Mouse (Mus musculus): ENCODE results near the gene Baiap2l2. TPM values are rescaled to one million over a fixed set of nuclear protein-coding genes. Genes with fewer than 3 reads are reported as not detected.

Baiap2l2 gene
- polyA plus RNA-seq, 1 experiment from 2014 or later: 3.6 TPM

GRCm38 (mm10) chr15:79223641-79224040 lies 61.7 kb downstream of the Baiap2l2 start:
- H3K27ac ChIP-seq (ENCODE audit: low read length): no peak overlapping the region
- H3K9ac ChIP-seq (ENCODE audit: low read depth, low read length): no peak overlapping the region
- H3K4me3 ChIP-seq (ENCODE audit: low read depth, low read length): no peak overlapping the region
- H3K9me3 ChIP-seq (replicated peaks; ENCODE audit: control insufficient read depth, low read length, poor library complexity, severe bottlenecking): no peaks in the 10 kb centered on the region
- 7% methylated on average over 5 of the region's 5 CpGs for WGBS
- ATAC-seq: no peak
- H3K4me2 ChIP-seq (ENCODE audit: low read length): no peak overlapping the region
- no peaks in the 10 kb centered on the region for H3K36me3 ChIP-seq (ENCODE audit: control insufficient read depth, insufficient read depth, low read length)
- peaks cover 8% of the 10 kb centered on the region; the same call in 1 of the 2 replicates for H3K4me1 ChIP-seq (ENCODE audit: control insufficient read depth, insufficient read depth, low read length)
- H3K27me3 ChIP-seq (ENCODE audit: control insufficient read depth, insufficient read depth, low read depth, low read length): no peaks in the 10 kb centered on the region

- H3K4me1 ChIP-seq (ENCODE audit: control insufficient read depth, insufficient read depth, low read length): peaks cover 1% of the 10 kb centered on the region; the same call in 1 of the 2 replicates
- no peaks in the 10 kb centered on the region for H3K36me3 ChIP-seq (ENCODE audit: control insufficient read depth, insufficient read depth, low read length)
- H3K9me3 ChIP-seq (replicated peaks; ENCODE audit: control insufficient read depth, low read length, poor library complexity, severe bottlenecking): no peaks in the 10 kb centered on the region
- WGBS: 0% methylated on average over 1 of the region's 1 CpGs
- no peak for ATAC-seq
- H3K4me3 ChIP-seq (ENCODE audit: low read depth, low read length): no peak overlapping the region
- no peak overlapping the region for H3K9ac ChIP-seq (ENCODE audit: low read depth, low read length)
- no peak overlapping the region for H3K27ac ChIP-seq (ENCODE audit: low read length)
- H3K27me3 ChIP-seq (ENCODE audit: control insufficient read depth, insufficient read depth, low read depth, low read length): no peaks in the 10 kb centered on the region
- H3K4me2 ChIP-seq (ENCODE audit: low read length): no peak overlapping the region
Measured at GRCm38 (mm10) chr15:79219572-79219971, 65.8 kb downstream of the Baiap2l2 start.

- no peaks in the 10 kb centered on the region for H3K9me3 ChIP-seq (replicated peaks; ENCODE audit: control insufficient read depth, low read length, poor library complexity, severe bottlenecking)
- 82% methylated on average over 3 of the region's 3 CpGs for WGBS
- no peak overlapping the region for H3K4me2 ChIP-seq (ENCODE audit: low read length)
- no peaks in the 10 kb centered on the region for H3K4me1 ChIP-seq (ENCODE audit: control insufficient read depth, insufficient read depth, low read length)
- no peak overlapping the region for H3K27ac ChIP-seq (ENCODE audit: low read length)
- no peaks in the 10 kb centered on the region for H3K36me3 ChIP-seq (ENCODE audit: control insufficient read depth, insufficient read depth, low read length)
- no peak overlapping the region for H3K4me3 ChIP-seq (ENCODE audit: low read depth, low read length)
- H3K9ac ChIP-seq (ENCODE audit: low read depth, low read length): no peak overlapping the region
- no peak for ATAC-seq
- no peaks in the 10 kb centered on the region for H3K27me3 ChIP-seq (ENCODE audit: control insufficient read depth, insufficient read depth, low read depth, low read length)
Measured at GRCm38 (mm10) chr15:79216191-79216590, 69.1 kb downstream of the Baiap2l2 start.

- no peak for ATAC-seq
- Histone ChIP-seq H3K4me3 (ENCODE audit: low read depth, low read length) (no peak overlapping the region), H3K9ac (ENCODE audit: low read depth, low read length) (no peak overlapping the region), H3K27me3 (ENCODE audit: control insufficient read depth, insufficient read depth, low read depth, low read length) (no peaks in the 10 kb centered on the region), H3K36me3 (ENCODE audit: control insufficient read depth, insufficient read depth, low read length) (no peaks in the 10 kb centered on the region), H3K4me2 (ENCODE audit: low read length) (no peak overlapping the region), H3K4me1 (ENCODE audit: control insufficient read depth, insufficient read depth, low read length) (no peaks in the 10 kb centered on the region), H3K9me3 (replicated peaks; ENCODE audit: control insufficient read depth, low read length, poor library complexity, severe bottlenecking) (no peaks in the 10 kb centered on the region), H3K27ac (ENCODE audit: low read length) (no peak overlapping the region)
- 73% methylated on average over 6 of the region's 6 CpGs for WGBS
Measured at GRCm38 (mm10) chr15:79213591-79213990, 71.7 kb downstream of the Baiap2l2 start.

GRCm38 (mm10) chr15:79212750-79213446 lies 72.4 kb downstream of the Baiap2l2 start:
- WGBS: 88% methylated on average over 26 of the region's 26 CpGs
- no peak overlapping the region for H3K9ac ChIP-seq (ENCODE audit: low read depth, low read length)
- H3K27me3 ChIP-seq (ENCODE audit: control insufficient read depth, insufficient read depth, low read depth, low read length): no peaks in the 10 kb centered on the region
- no peaks in the 10 kb centered on the region for H3K36me3 ChIP-seq (ENCODE audit: control insufficient read depth, insufficient read depth, low read length)
- no peak for ATAC-seq
- H3K9me3 ChIP-seq (replicated peaks; ENCODE audit: control insufficient read depth, low read length, poor library complexity, severe bottlenecking): no peaks in the 10 kb centered on the region
- no peak overlapping the region for H3K4me3 ChIP-seq (ENCODE audit: low read depth, low read length)
- H3K4me1 ChIP-seq (ENCODE audit: control insufficient read depth, insufficient read depth, low read length): no peaks in the 10 kb centered on the region
- no peak overlapping the region for H3K27ac ChIP-seq (ENCODE audit: low read length)
- no peak overlapping the region for H3K4me2 ChIP-seq (ENCODE audit: low read length)

GRCm38 (mm10) chr15:79210357-79210756 lies 75.0 kb downstream of the Baiap2l2 start:
- H3K4me2 ChIP-seq (ENCODE audit: low read length): no peak overlapping the region
- no peak overlapping the region for H3K4me3 ChIP-seq (ENCODE audit: low read depth, low read length)
- H3K27ac ChIP-seq (ENCODE audit: low read length): no peak overlapping the region
- no peaks in the 10 kb centered on the region for H3K27me3 ChIP-seq (ENCODE audit: control insufficient read depth, insufficient read depth, low read depth, low read length)
- no peak for ATAC-seq
- WGBS: 79% methylated on average over 2 of the region's 2 CpGs
- H3K9me3 ChIP-seq (replicated peaks; ENCODE audit: control insufficient read depth, low read length, poor library complexity, severe bottlenecking): no peaks in the 10 kb centered on the region
- H3K4me1 ChIP-seq (ENCODE audit: control insufficient read depth, insufficient read depth, low read length): no peaks in the 10 kb centered on the region
- H3K9ac ChIP-seq (ENCODE audit: low read depth, low read length): no peak overlapping the region
- H3K36me3 ChIP-seq (ENCODE audit: control insufficient read depth, insufficient read depth, low read length): no peaks in the 10 kb centered on the region

GRCm38 (mm10) chr15:79208758-79209439 lies 76.4 kb downstream of the Baiap2l2 start:
- H3K36me3 ChIP-seq (ENCODE audit: control insufficient read depth, insufficient read depth, low read length): no peaks in the 10 kb centered on the region
- WGBS: 71% methylated on average over 27 of the region's 27 CpGs
- no peaks in the 10 kb centered on the region for H3K27me3 ChIP-seq (ENCODE audit: control insufficient read depth, insufficient read depth, low read depth, low read length)
- H3K4me3 ChIP-seq (ENCODE audit: low read depth, low read length): no peak overlapping the region
- H3K4me2 ChIP-seq (ENCODE audit: low read length): no peak overlapping the region
- ATAC-seq: no peak
- no peak overlapping the region for H3K9ac ChIP-seq (ENCODE audit: low read depth, low read length)
- no peaks in the 10 kb centered on the region for H3K9me3 ChIP-seq (replicated peaks; ENCODE audit: control insufficient read depth, low read length, poor library complexity, severe bottlenecking)
- H3K4me1 ChIP-seq (ENCODE audit: control insufficient read depth, insufficient read depth, low read length): no peaks in the 10 kb centered on the region
- H3K27ac ChIP-seq (ENCODE audit: low read length): no peak overlapping the region

GRCm38 (mm10) chr15:79208211-79208610 lies 77.1 kb downstream of the Baiap2l2 start:
- ATAC-seq: no peak
- no peaks in the 10 kb centered on the region for H3K36me3 ChIP-seq (ENCODE audit: control insufficient read depth, insufficient read depth, low read length)
- H3K27ac ChIP-seq (ENCODE audit: low read length): no peak overlapping the region
- H3K4me2 ChIP-seq (ENCODE audit: low read length): no peak overlapping the region
- H3K4me1 ChIP-seq (ENCODE audit: control insufficient read depth, insufficient read depth, low read length): no peaks in the 10 kb centered on the region
- whole genome bisulfite sequencing: 81% methylated on average over 6 of the region's 6 CpGs
- H3K4me3 ChIP-seq (ENCODE audit: low read depth, low read length): no peak overlapping the region
- H3K27me3 ChIP-seq (ENCODE audit: control insufficient read depth, insufficient read depth, low read depth, low read length): no peaks in the 10 kb centered on the region
- H3K9ac ChIP-seq (ENCODE audit: low read depth, low read length): no peak overlapping the region
- no peaks in the 10 kb centered on the region for H3K9me3 ChIP-seq (replicated peaks; ENCODE audit: control insufficient read depth, low read length, poor library complexity, severe bottlenecking)
